Mouse (Mus musculus) cerebellum, adult 2 months (tissue): ENCODE measurements at regions not wholly inside any gene's neighbourhood (a gene's known extent, or its start where the extent isn't known, plus 50 kb on each side); places are given as distances from the start of the nearest gene placed in this dataset.

ENCODE experiments used
- CTCF ChIP-seq: fragments of 200-500 bp; IDR thresholded peaks from 2 replicates; pipeline ENCODE4 v1.5.1; 2011; ENCODE audit warnings: low read depth, mild to moderate bottlenecking, control low read depth, low read length, moderate library complexity, borderline replicate concordance; ENCODE audit not compliant: insufficient read depth
- POLR2A ChIP-seq: fragments of 200-500 bp; IDR thresholded peaks from 2 replicates; pipeline ENCODE4 v1.6.1; 2011; ENCODE audit warnings: low read length, control low read depth, borderline replicate concordance; ENCODE audit not compliant: insufficient read depth

- TF ChIP-seq POLR2A (no peak), CTCF (no peak)
Observed at GRCm38 (mm10) chr8:5011771-5012170, 93.4 kb downstream of the Slc10a2 start.
